Mouse (Mus musculus): ENCODE data around the gene Phlpp2. TPM values are rescaled to one million over a fixed set of nuclear protein-coding genes. Genes with fewer than 3 reads are reported as not detected.
"Not testable (repeated sequence)": the region's sequence is repeated elsewhere in the genome, so short reads cannot be mapped to it uniquely, and the experiment has no call there.

Phlpp2 gene
- polyA plus RNA-seq, 1 experiment: 2.9 TPM

GRCm38 (mm10) chr8:109871056-109871455 is 2.7 kb downstream of the Phlpp2 start:
- H3K4me1 ChIP-seq (ENCODE audit: control insufficient read depth, insufficient read depth, low read length): peaks cover 6% of the 10 kb centered on the region
- H3K27ac ChIP-seq (ENCODE audit: control insufficient read depth, insufficient read depth, low read depth, low read length): no peak overlapping the region
- no peak overlapping the region for H3K4me3 ChIP-seq (ENCODE audit: control insufficient read depth, low read depth, low read length)
- no peaks in the 10 kb centered on the region for H3K27me3 ChIP-seq (ENCODE audit: control insufficient read depth, insufficient read depth, low read length)
- H3K36me3 ChIP-seq (ENCODE audit: control insufficient read depth, insufficient read depth, low read length): no peaks in the 10 kb centered on the region
- TF ChIP-seq CTCF (IDR thresholded peaks at IDR 0.05; ENCODE audit: control insufficient read depth, insufficient read depth, insufficient replicate concordance, low read depth, low read length) (no peak), POLR2A (IDR thresholded peaks at IDR 0.05; ENCODE audit: control insufficient read depth, low read depth, low read length) (no peak)

- not testable (repeated sequence) for H3K4me1 ChIP-seq (ENCODE audit: control insufficient read depth, insufficient read depth, low read length); H3K36me3 ChIP-seq (ENCODE audit: control insufficient read depth, insufficient read depth, low read length); H3K4me3 ChIP-seq (ENCODE audit: control insufficient read depth, low read depth, low read length); H3K27ac ChIP-seq (ENCODE audit: control insufficient read depth, insufficient read depth, low read depth, low read length); H3K27me3 ChIP-seq (ENCODE audit: control insufficient read depth, insufficient read depth, low read length)
Observed at GRCm38 (mm10) chr8:109873800-109874199, 5.5 kb downstream of the Phlpp2 start.

- H3K36me3 ChIP-seq (ENCODE audit: control insufficient read depth, insufficient read depth, low read length): no peaks in the 10 kb centered on the region
- H3K27ac ChIP-seq (ENCODE audit: control insufficient read depth, insufficient read depth, low read depth, low read length): no peak overlapping the region
- no peak overlapping the region for H3K4me3 ChIP-seq (ENCODE audit: control insufficient read depth, low read depth, low read length)
- H3K27me3 ChIP-seq (ENCODE audit: control insufficient read depth, insufficient read depth, low read length): no peaks in the 10 kb centered on the region
- no peaks in the 10 kb centered on the region for H3K4me1 ChIP-seq (ENCODE audit: control insufficient read depth, insufficient read depth, low read length)
- TF ChIP-seq POLR2A (IDR thresholded peaks at IDR 0.05; ENCODE audit: control insufficient read depth, low read depth, low read length) (no peak), CTCF (IDR thresholded peaks at IDR 0.05; ENCODE audit: control insufficient read depth, insufficient read depth, insufficient replicate concordance, low read depth, low read length) (no peak)
Observed at GRCm38 (mm10) chr8:109880012-109880662, 11.8 kb downstream of the Phlpp2 start.

- TF ChIP-seq CTCF (IDR thresholded peaks at IDR 0.05; ENCODE audit: control insufficient read depth, insufficient read depth, insufficient replicate concordance, low read depth, low read length) (no peak), POLR2A (IDR thresholded peaks at IDR 0.05; ENCODE audit: control insufficient read depth, low read depth, low read length) (no peak)
- no peak overlapping the region for H3K27ac ChIP-seq (ENCODE audit: control insufficient read depth, insufficient read depth, low read depth, low read length)
- H3K4me3 ChIP-seq (ENCODE audit: control insufficient read depth, low read depth, low read length): no peak overlapping the region
- no peaks in the 10 kb centered on the region for H3K36me3 ChIP-seq (ENCODE audit: control insufficient read depth, insufficient read depth, low read length)
- H3K27me3 ChIP-seq (ENCODE audit: control insufficient read depth, insufficient read depth, low read length): no peaks in the 10 kb centered on the region
- no peaks in the 10 kb centered on the region for H3K4me1 ChIP-seq (ENCODE audit: control insufficient read depth, insufficient read depth, low read length)
Observed at GRCm38 (mm10) chr8:109885294-109885693, 17.0 kb downstream of the Phlpp2 start.

- Histone ChIP-seq H3K27me3 (ENCODE audit: control insufficient read depth, insufficient read depth, low read length) (no peaks in the 10 kb centered on the region), H3K4me1 (ENCODE audit: control insufficient read depth, insufficient read depth, low read length) (no peaks in the 10 kb centered on the region), H3K27ac (ENCODE audit: control insufficient read depth, insufficient read depth, low read depth, low read length) (no peak overlapping the region), H3K4me3 (ENCODE audit: control insufficient read depth, low read depth, low read length) (no peak overlapping the region), H3K36me3 (ENCODE audit: control insufficient read depth, insufficient read depth, low read length) (no peaks in the 10 kb centered on the region)
- TF ChIP-seq CTCF (IDR thresholded peaks at IDR 0.05; ENCODE audit: control insufficient read depth, insufficient read depth, insufficient replicate concordance, low read depth, low read length): no peak
- TF ChIP-seq POLR2A (IDR thresholded peaks at IDR 0.05; ENCODE audit: control insufficient read depth, low read depth, low read length): no peak
Observed at GRCm38 (mm10) chr8:109889211-109889610, 20.9 kb downstream of the Phlpp2 start.

- Histone ChIP-seq H3K27me3 (ENCODE audit: control insufficient read depth, insufficient read depth, low read length) (no peaks in the 10 kb centered on the region), H3K36me3 (ENCODE audit: control insufficient read depth, insufficient read depth, low read length) (no peaks in the 10 kb centered on the region)
- no peak for TF ChIP-seq CTCF (IDR thresholded peaks at IDR 0.05; ENCODE audit: control insufficient read depth, insufficient read depth, insufficient replicate concordance, low read depth, low read length)
- no peak for TF ChIP-seq POLR2A (IDR thresholded peaks at IDR 0.05; ENCODE audit: control insufficient read depth, low read depth, low read length)
Observed at GRCm38 (mm10) chr8:109890794-109891585, 22.6 kb downstream of the Phlpp2 start.

GRCm38 (mm10) chr8:109894636-109895035 is 26.3 kb downstream of the Phlpp2 start:
- Histone ChIP-seq H3K4me3 (ENCODE audit: control insufficient read depth, low read depth, low read length) (no peak overlapping the region), H3K4me1 (ENCODE audit: control insufficient read depth, insufficient read depth, low read length) (no peaks in the 10 kb centered on the region)

More at GRCm38 (mm10) chr8:109890794-109891585, 22.6 kb downstream of the Phlpp2 start:
- Histone ChIP-seq H3K27ac (ENCODE audit: control insufficient read depth, insufficient read depth, low read depth, low read length) (no peak overlapping the region), H3K4me3 (ENCODE audit: control insufficient read depth, low read depth, low read length) (no peak overlapping the region), H3K4me1 (ENCODE audit: control insufficient read depth, insufficient read depth, low read length) (no peaks in the 10 kb centered on the region)

More at GRCm38 (mm10) chr8:109894636-109895035, 26.3 kb downstream of the Phlpp2 start:
- Histone ChIP-seq H3K36me3 (ENCODE audit: control insufficient read depth, insufficient read depth, low read length) (no peaks in the 10 kb centered on the region), H3K27ac (ENCODE audit: control insufficient read depth, insufficient read depth, low read depth, low read length) (no peak overlapping the region), H3K27me3 (ENCODE audit: control insufficient read depth, insufficient read depth, low read length) (no peaks in the 10 kb centered on the region)
- TF ChIP-seq CTCF (IDR thresholded peaks at IDR 0.05; ENCODE audit: control insufficient read depth, insufficient read depth, insufficient replicate concordance, low read depth, low read length): no peak
- no peak for TF ChIP-seq POLR2A (IDR thresholded peaks at IDR 0.05; ENCODE audit: control insufficient read depth, low read depth, low read length)
